Mouse (Mus musculus) right cerebral cortex, postnatal 10 days (tissue): ENCODE measurements at regions not wholly inside any gene's neighbourhood (a gene's known extent, or its start where the extent isn't known, plus 50 kb on each side); places are given as distances from the start of the nearest gene placed in this dataset.
"Not testable (repeated sequence)": the region's sequence is repeated elsewhere in the genome, so short reads cannot be mapped to it uniquely, and the experiment has no call there.

Experiments
- DNase-seq, 2 experiments: peaks; one replicate each; pipeline ENCODE4 v3.0.0; 2021; ENCODE audit warnings: low spot score in 2 of 2

GRCm38 (mm10) chr6:44010946-44011345 is 344.9 kb upstream of the Tpk1 start:
- DNase-seq: peak in 1 of 2 experiments; percentile 21

GRCm38 (mm10) chr6:44007196-44007595 is 341.1 kb upstream of the Tpk1 start:
- DNase-seq: not testable (repeated sequence)
